Mouse (Mus musculus) thymus, adult 18-20 months (tissue): ENCODE results near the gene Rhox8.
"Not testable (repeated sequence)": the region's sequence is repeated elsewhere in the genome, so short reads cannot be mapped to it uniquely, and the experiment has no call there.

Experiments used
- DNase-seq, 2 experiments: peaks; one replicate each; pipeline ENCODE4 v3.0.0; 2022; ENCODE audit warnings: mixed read lengths in 2 of 2

Gene Rhox8

GRCm38 (mm10) chrX:37878844-37879243 lies at the start of gene Rhox8:
TSS of gene Rhox8 (minus strand) at chrX:37878944.
- DNase-seq: no peak

GRCm38 (mm10) chrX:37916311-37916710 lies 37.6 kb upstream of the Rhox8 start:
- DNase-seq: no peak

- no peak for DNase-seq
These were observed 29.8 kb upstream of the Rhox8 start for GRCm38 (mm10) chrX:37908581-37908980.

- no peak for DNase-seq
These were observed 25.0 kb upstream of the Rhox8 start for GRCm38 (mm10) chrX:37903727-37904126.

- not testable (repeated sequence) for DNase-seq
These were observed 22.9 kb upstream of the Rhox8 start, which contains the start of gene Rhox9 for GRCm38 (mm10) chrX:37901670-37902069. TSS of gene Rhox9 (minus strand) at chrX:37901770.

- not testable (repeated sequence) for DNase-seq
These were observed 18.4 kb upstream of the Rhox8 start, which contains the start of gene Rhox7b for GRCm38 (mm10) chrX:37897132-37897531. TSS of gene Rhox7b (minus strand) at chrX:37897232.

GRCm38 (mm10) chrX:37871641-37872040 lies 7.1 kb downstream of the Rhox8 start:
- no peak for DNase-seq

- not testable (repeated sequence) for DNase-seq
These were observed 47.4 kb downstream of the Rhox8 start, which contains the start of gene Rhox7a for GRCm38 (mm10) chrX:37831386-37831785. TSS of gene Rhox7a (plus strand) at chrX:37831686.

GRCm38 (mm10) chrX:37826610-37827009 lies 52.1 kb downstream of the Rhox8 start, which contains the start of gene Rhox6:
TSS of gene Rhox6 (plus strand) at chrX:37826910.
- DNase-seq: not testable (repeated sequence)
